Mouse (Mus musculus) liver, embryonic 12.5 days (tissue): Measurements from ENCODE around the gene Amer3. TPM values are rescaled to one million over a fixed set of nuclear protein-coding genes. Genes with fewer than 3 reads are reported as not detected.
"Not testable (repeated sequence)": the region's sequence is repeated elsewhere in the genome, so short reads cannot be mapped to it uniquely, and the experiment has no call there.

Experiments used
- ATAC-seq: fragments of 200-750 bp; cut with Nextera tagmentation; 2 replicates; pipeline ENCODE4 v1.8.0; 2017; ENCODE audit warnings: moderate number of reproducible peaks, mild to moderate bottlenecking, moderate library complexity
- H3K27ac ChIP-seq: fragments of 300-500 bp; sonication (generic); 2 replicates; pipeline ENCODE4 v1.5.1; 2016; ENCODE audit warnings: mild to moderate bottlenecking
- H3K27me3 ChIP-seq: fragments of 300-500 bp; sonication (generic); replicated peaks from 2 replicates; pipeline ENCODE4 v1.6.1; 2016; ENCODE audit warnings: mild to moderate bottlenecking, moderate library complexity
- H3K36me3 ChIP-seq: fragments of 300-500 bp; sonication (generic); 2 replicates; pipeline ENCODE4 v1.6.1; 2016; ENCODE audit warnings: mild to moderate bottlenecking, moderate library complexity
- H3K4me1 ChIP-seq: fragments of 300-500 bp; sonication (generic); 2 replicates; pipeline ENCODE4 v1.6.1; 2016
- H3K4me2 ChIP-seq: fragments of 300-500 bp; sonication (generic); 2 replicates; pipeline ENCODE4 v1.6.1; 2016; ENCODE audit warnings: mild to moderate bottlenecking, moderate library complexity
- H3K4me3 ChIP-seq: fragments of 300-500 bp; sonication (generic); 2 replicates; pipeline ENCODE4 v1.5.1; 2016; ENCODE audit warnings: mild to moderate bottlenecking, moderate library complexity
- H3K9ac ChIP-seq: fragments of 300-500 bp; sonication (generic); 2 replicates; pipeline ENCODE4 v1.6.1; 2016; ENCODE audit warnings: mild to moderate bottlenecking, moderate library complexity
- H3K9me3 ChIP-seq: fragments of 300-500 bp; sonication (generic); replicated peaks from 2 replicates; pipeline ENCODE4 v1.6.1; 2016; ENCODE audit warnings: mild to moderate bottlenecking, moderate library complexity
- WGBS: fragments of 180-500 bp; shearing (Covaris S2); methylation state at CpG from one replicate; pipeline ENCODE4 v1.1.7; 2016; ENCODE audit not compliant: insufficient replicate concordance; 5-methylcytosine and 5-hydroxymethylcytosine counted together
- polyA plus RNA-seq: library from polyadenylated mRNA; unstranded; fragments of >200 nt; fragmentation: Nextera tagmentation; extraction: Ambion mirVana; gene quantifications from 2 replicates; pipeline ENCODE4 v1.2.1, GENCODE M21; 2016

The Amer3 gene
- polyA plus RNA-seq: not detected in 2 replicates

DNA sequence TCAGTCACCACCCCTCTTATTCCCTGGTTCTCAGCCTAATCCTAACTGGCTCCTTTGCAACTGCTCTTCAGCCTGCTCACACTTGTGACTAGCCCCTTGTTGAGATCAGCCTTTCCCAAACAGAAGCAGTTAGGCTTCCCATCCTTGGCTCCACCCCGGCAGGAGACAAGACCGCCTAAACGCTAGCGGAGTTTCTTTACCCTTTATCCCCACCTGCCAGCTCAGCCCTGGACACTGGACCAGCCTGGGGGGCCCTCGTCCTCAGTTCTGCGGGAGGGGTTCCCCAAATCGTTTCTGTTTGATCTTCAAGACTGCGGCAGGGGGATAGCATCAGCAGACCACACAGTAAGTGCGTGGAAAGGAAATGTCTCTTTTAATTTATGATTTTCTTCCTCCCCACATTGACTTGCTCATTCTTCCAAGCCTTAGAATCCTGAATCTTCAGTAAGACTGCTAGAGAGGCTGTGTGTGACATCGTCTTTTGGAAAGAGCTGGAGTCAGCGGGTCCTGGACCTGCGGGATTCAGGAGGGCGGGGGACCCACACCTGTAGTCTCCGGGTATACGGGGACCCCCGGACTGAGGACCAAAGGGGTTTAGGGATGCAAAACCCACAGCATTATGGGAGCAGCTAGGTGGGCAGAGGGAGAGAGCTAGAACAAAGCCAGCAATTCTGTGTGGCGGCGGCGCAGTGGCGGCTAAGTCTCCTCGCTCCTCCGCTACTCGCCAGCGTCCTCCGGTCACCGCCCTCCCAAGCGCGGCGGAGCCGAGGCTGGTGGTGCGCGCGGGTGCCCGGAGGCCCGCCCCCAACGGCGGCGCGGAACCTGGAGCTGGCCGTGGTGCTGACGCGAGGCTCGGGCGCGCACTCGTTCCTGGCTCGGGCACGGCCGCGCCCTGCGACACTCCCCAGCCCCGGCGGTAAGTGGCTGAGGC lies at the start of gene Amer3:
Amer3 (plus strand) TSS at position 807 of the 931 bp plus-strand sequence.
- Histone ChIP-seq H3K9me3 (no peaks in the 10 kb centered on the region), H3K4me2 (peak within 1 kb of the TSS; percentile 61), H3K9ac (no peak within 1 kb of the TSS), H3K36me3 (no peaks in the 10 kb centered on the region), H3K27me3 (peaks cover 26% of the 10 kb centered on the region), H3K4me3 (peak within 1 kb of the TSS; percentile 24), H3K27ac (no peak within 1 kb of the TSS), H3K4me1 (0 out of 2 replicates have a peak, but pooled peaks cover 6% of the 10 kb centered on the region)
- peak; percentile 62 for ATAC-seq
- 2% methylated on average over 53 of the region's 53 CpGs for WGBS

DNA sequence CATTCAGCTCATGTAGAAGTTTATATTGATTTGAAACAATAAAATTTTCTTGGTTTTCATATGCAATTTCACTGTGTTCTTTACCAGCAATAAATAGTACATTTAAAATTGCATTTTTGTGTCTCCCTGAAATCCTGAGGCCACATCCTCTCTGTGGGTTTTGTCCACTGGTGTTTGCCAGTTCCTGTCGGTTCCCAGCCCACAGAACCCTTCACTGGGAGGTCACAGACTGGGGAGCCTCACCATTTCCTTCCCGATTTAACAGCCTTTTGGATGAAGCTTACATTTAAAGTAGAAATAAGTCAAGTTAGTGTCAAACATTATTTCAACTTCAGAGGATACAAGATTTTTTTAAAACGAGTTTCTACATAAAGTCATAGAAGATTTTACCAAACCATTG lies 44.9 kb upstream of the Amer3 start:
- H3K27me3 ChIP-seq: peaks cover 37% of the 10 kb centered on the region
- H3K9me3 ChIP-seq, H3K36me3 ChIP-seq, H3K27ac ChIP-seq, H3K4me2 ChIP-seq, H3K4me1 ChIP-seq, ATAC-seq, H3K9ac ChIP-seq, H3K4me3 ChIP-seq: not testable (repeated sequence)
- WGBS: 11% methylated on average over 3 of the region's 3 CpGs

DNA sequence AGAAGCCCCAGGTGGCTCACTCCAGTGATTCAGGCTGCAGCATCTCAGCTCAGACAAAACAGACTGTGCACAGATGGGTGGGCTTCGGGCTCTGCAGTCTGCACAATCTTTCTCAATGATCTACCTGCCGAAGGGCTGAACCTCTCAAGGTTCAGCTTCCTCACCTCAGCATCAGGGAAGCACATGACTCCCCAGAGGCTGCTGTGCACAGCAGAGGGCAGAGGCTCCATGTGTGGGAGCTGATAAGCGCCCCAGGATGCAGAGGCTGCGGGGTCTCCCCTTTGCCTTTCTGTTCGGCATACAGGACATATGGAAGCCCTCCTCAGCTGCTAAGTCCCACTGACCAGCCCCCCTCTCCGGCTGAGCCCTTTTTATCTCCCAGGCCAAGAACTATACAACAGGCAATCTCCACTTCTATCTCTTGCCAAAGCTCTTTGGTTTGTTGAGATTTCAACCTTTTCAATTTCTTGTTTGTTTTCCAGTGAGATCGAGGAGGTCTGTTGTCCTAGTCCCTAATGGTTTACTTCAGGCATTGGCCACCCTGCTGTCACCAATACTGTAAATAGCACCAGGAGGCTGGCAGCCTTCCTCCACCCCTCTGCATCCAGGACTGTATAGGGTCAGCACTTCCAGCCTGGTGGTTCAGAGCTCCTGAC lies 44.3 kb upstream of the Amer3 start, which contains the start of gene Cfc1:
Cfc1 (plus strand) TSS at position 606 of the 656 bp plus-strand sequence.
- H3K4me1 ChIP-seq, H3K36me3 ChIP-seq, H3K4me3 ChIP-seq, H3K4me2 ChIP-seq, H3K27ac ChIP-seq, ATAC-seq, H3K9me3 ChIP-seq, H3K9ac ChIP-seq: not testable (repeated sequence)
- H3K27me3 ChIP-seq: peaks cover 37% of the 10 kb centered on the region
- 9% methylated on average over 7 of the region's 7 CpGs for WGBS

DNA sequence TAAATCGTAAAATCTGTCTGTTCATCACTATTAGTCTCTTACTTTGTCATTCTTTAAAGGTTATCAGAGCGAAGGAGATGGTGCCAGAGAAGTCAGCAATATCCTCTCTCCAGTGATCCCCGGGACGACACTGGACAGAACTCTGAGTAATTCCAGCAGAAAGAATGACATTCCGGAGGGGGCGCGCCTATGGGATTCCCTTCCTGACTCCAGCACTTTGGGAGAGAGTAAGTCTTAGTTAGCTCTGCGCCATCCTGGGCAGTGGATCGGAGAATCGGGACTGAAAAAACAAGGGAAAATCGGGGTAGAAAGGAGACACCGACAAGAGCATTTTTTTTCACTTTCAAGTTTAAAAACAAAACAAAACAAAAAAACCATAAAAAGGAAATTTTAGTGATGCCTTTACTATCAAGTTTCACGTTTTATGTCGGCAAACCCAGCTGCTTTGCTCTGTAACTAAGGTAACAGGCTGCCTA lies 43.1 kb upstream of the Amer3 start:
- no peak overlapping the region for H3K4me3 ChIP-seq

DNA sequence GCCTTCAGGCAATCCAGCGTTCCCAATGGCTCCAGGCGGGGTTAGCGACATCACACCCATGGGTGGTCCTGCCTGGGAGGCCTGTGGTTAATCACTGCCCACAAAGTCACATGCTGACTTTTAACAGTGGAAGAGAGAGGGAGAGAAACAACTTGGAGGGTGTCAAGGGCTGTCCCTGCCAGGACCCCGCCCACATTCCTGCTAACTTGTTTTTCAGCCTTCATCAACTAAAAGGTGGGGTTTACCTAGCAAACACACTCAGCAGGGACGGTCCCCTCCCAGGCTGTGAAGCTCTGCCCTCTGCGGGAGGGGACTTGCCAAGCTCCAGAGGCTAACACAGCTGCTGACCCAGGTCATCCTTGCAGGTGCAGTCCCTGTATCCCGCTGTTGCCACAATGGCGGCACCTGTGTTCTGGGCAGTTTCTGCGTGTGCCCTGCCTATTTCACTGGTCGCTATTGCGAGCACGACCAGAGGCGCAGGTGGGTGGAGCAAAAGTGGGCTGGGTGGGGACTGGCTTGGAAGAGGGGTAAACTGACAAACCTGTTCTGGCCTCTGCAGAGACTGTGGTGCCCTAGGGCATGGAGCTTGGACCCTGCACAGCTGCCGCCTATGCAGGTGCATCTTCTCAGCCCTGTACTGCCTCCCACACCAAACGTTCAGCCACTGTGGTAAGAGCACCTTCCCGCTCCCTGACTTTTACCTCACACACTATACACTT lies 42.5 kb upstream of the Amer3 start:
- Histone ChIP-seq H3K27me3 (peaks cover 37% of the 10 kb centered on the region), H3K9ac (no peak overlapping the region), H3K36me3 (no peaks in the 10 kb centered on the region), H3K9me3 (no peaks in the 10 kb centered on the region), H3K4me1 (no peaks in the 10 kb centered on the region), H3K4me2 (peak overlapping the region; percentile 15; the same call in 1 of the 2 replicates), H3K4me3 (no peak overlapping the region), H3K27ac (no peak overlapping the region)
- WGBS: 13% methylated on average over 16 of the region's 16 CpGs
- no peak for ATAC-seq

More for the DNA sequence above, 43.1 kb upstream of the Amer3 start:
- peaks cover 37% of the 10 kb centered on the region for H3K27me3 ChIP-seq
- peak overlapping the region; percentile 15; the same call in 1 of the 2 replicates for H3K4me2 ChIP-seq
- 6% methylated on average over 14 of the region's 14 CpGs for WGBS
- H3K9me3 ChIP-seq: no peaks in the 10 kb centered on the region
- ATAC-seq: no peak
- H3K27ac ChIP-seq: no peak overlapping the region
- H3K36me3 ChIP-seq: no peaks in the 10 kb centered on the region
- no peaks in the 10 kb centered on the region for H3K4me1 ChIP-seq
- H3K9ac ChIP-seq: no peak overlapping the region

GRCm38 (mm10) chr1:34547074-34547473 lies 32.4 kb upstream of the Amer3 start:
- 61% methylated on average over 1 of the region's 1 CpGs for WGBS
- no peak for ATAC-seq

DNA sequence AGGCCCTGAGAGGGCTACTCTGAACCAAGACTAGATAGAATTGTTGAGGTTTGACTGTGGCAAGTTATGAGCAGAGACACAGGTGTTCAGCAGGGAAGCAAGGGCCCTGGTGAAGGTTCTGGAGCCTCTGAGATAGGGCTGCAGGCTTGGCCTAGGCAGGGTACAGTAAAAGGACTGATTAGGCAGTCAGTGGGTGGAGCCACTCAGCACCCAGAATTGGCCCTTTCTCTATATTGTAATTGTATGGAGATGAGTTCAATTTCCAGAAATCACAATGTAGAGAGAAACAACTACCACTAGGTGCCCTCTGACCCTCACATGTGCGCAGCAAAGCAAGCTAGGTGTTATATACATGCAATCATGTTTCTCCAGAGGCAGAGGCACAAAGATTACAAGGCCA lies 25.8 kb upstream of the Amer3 start:
- no peak overlapping the region for H3K4me3 ChIP-seq
- H3K36me3 ChIP-seq: no peaks in the 10 kb centered on the region
- no peak overlapping the region for H3K9ac ChIP-seq
- H3K4me1 ChIP-seq: no peaks in the 10 kb centered on the region
- 73% methylated on average over 1 of the region's 1 CpGs for WGBS
- no peak overlapping the region for H3K27ac ChIP-seq
- ATAC-seq: no peak
- H3K27me3 ChIP-seq: no peaks in the 10 kb centered on the region
- no peak overlapping the region for H3K4me2 ChIP-seq
- no peaks in the 10 kb centered on the region for H3K9me3 ChIP-seq

More at GRCm38 (mm10) chr1:34547074-34547473, 32.4 kb upstream of the Amer3 start:
- Histone ChIP-seq H3K27me3 (no peaks in the 10 kb centered on the region), H3K9ac (no peak overlapping the region), H3K4me2 (no peak overlapping the region), H3K9me3 (no peaks in the 10 kb centered on the region), H3K27ac (no peak overlapping the region), H3K4me3 (no peak overlapping the region), H3K4me1 (no peaks in the 10 kb centered on the region), H3K36me3 (no peaks in the 10 kb centered on the region)

DNA sequence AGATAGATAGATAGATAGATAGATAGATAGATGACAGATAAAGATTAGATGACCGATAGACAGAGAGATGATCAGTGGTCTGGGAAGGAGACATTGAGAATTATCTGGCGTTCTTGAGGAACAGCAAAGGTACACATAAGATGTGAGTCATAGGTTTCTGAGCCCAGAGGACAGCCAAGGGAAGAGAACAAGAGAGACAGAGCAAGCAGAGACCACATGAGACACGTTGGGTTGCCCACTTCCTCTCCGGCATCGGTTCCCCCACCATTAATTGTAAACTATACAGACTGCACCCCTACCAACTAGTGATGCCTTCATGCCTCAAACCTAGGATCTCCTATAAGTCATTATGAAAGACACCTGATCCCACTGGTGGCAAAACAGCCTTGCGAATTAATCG lies 25.2 kb upstream of the Amer3 start:
- WGBS: 60% methylated on average over 7 of the region's 7 CpGs
- H3K27me3 ChIP-seq: no peaks in the 10 kb centered on the region
- H3K4me2 ChIP-seq: no peak overlapping the region
- H3K9ac ChIP-seq: no peak overlapping the region
- ATAC-seq: no peak
- no peaks in the 10 kb centered on the region for H3K36me3 ChIP-seq
- H3K4me3 ChIP-seq: no peak overlapping the region
- H3K9me3 ChIP-seq: no peaks in the 10 kb centered on the region
- H3K27ac ChIP-seq: no peak overlapping the region
- no peaks in the 10 kb centered on the region for H3K4me1 ChIP-seq

- no peak within 1 kb of the TSS for H3K9ac ChIP-seq
- H3K4me3 ChIP-seq: no peak within 1 kb of the TSS
- no peak within 1 kb of the TSS for H3K4me2 ChIP-seq
- H3K27ac ChIP-seq: no peak within 1 kb of the TSS
- no peak for ATAC-seq
- H3K4me1 ChIP-seq: no peaks in the 10 kb centered on the region
- H3K9me3 ChIP-seq: no peaks in the 10 kb centered on the region
- no peaks in the 10 kb centered on the region for H3K36me3 ChIP-seq
- 73% methylated on average over 15 of the region's 15 CpGs for whole genome bisulfite sequencing
- no peaks in the 10 kb centered on the region for H3K27me3 ChIP-seq
Observed at GRCm38 (mm10) chr1:34560843-34561242, 18.6 kb upstream of the Amer3 start, which contains the start of gene Prss40. TSS of gene Prss40 (minus strand) at chr1:34560943.

DNA sequence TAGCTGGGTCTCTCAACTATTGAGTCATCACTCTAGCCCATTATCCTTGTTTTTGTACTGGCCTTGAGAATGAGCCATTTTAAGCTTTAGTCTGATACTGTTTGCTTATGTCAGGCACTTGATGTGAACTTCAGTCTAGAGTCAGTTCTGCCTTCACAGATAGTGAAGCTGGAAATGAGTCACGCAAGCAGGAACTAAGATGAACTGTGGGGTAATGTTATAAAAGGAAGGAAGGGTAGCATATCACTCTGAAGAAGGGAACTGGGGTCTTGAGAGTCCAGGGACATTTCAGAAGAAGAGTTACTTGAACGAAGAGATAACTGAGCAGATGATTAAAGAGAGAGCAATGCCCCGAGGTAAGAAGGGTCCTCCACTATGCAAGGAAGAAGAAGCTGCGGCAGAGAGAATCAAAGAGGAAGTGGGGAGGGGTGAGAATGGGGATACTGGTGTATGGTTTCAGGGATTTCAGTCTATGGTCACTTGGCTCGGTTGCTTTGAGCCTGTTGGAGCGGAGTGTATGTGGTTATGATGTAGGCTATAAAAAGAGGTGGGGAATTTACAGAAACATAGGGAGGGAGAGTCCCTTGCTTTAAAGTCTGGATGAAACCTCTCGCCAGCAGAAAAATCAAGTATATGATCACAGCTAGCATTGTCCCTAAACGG lies 14.9 kb upstream of the Amer3 start:
- no peak overlapping the region for H3K9ac ChIP-seq
- H3K36me3 ChIP-seq: no peaks in the 10 kb centered on the region
- H3K27me3 ChIP-seq: no peaks in the 10 kb centered on the region
- H3K4me3 ChIP-seq: no peak overlapping the region
- 33% methylated on average over 8 of the region's 8 CpGs for WGBS
- no peak overlapping the region for H3K27ac ChIP-seq
- no peak overlapping the region for H3K4me2 ChIP-seq
- H3K9me3 ChIP-seq: no peaks in the 10 kb centered on the region
- ATAC-seq: no peak
- no peaks in the 10 kb centered on the region for H3K4me1 ChIP-seq

DNA sequence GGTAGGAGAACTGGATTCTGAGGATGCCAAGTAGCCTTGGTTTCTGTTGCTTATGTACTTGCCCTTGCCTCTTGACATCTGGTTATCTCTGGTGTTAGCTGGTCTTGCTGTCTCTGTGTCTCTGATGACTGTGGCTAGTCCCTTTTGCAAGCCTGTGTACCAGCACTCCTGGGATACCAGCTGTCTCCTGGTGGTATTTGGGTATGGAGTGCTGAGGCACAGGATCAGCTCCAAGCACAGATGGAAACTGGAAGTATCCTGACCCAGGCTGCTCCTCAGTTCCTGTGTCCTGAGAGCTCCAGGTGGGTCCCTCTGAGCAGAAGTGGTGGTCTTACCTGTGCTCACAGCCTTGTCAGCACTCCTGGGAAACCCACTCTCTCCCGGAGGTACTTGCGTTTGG lies 11.3 kb upstream of the Amer3 start:
- H3K4me1 ChIP-seq: no peaks in the 10 kb centered on the region
- no peak overlapping the region for H3K9ac ChIP-seq
- no peak overlapping the region for H3K27ac ChIP-seq
- no peaks in the 10 kb centered on the region for H3K27me3 ChIP-seq
- H3K36me3 ChIP-seq: no peaks in the 10 kb centered on the region
- no peak overlapping the region for H3K4me2 ChIP-seq
- H3K4me3 ChIP-seq: no peak overlapping the region
- no peak for ATAC-seq
- no peaks in the 10 kb centered on the region for H3K9me3 ChIP-seq
- 84% methylated on average over 2 of the region's 2 CpGs for WGBS
